Mouse (Mus musculus): ENCODE measurements around the gene Olfr126.

Gene Olfr126

GRCm38 (mm10) chr17:37847183-37847582 lies at the start of gene Olfr126:
Gene Olfr126 (plus strand): TSS chr17:37847483.
- DNase-seq (ENCODE audit: low spot score), result no peak

- no peak for DNase-seq (ENCODE audit: low spot score)
Measured at GRCm38 (mm10) chr17:37799588-37799987, 47.7 kb upstream of the Olfr126 start, which contains the start of gene Olfr124. Gene Olfr124 (plus strand): TSS chr17:37799888.

DNA sequence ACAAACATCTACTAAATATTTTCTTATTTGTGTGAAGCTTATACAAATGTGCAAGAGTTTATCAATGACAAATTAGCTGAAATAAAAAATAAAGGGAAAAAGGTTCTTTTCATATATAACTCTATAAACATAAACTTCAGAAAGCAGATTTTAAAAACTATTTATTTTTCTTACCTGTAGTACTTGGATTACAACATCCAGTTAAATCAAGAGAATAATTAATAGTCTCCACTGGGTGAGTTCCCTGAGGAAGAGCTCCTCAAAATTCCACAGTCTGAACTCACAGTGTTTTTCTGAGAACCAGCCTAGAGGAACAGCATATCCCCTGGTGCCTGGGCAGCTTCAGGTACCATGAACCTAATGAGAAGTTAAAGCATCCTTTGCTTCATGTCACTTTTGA lies 14.6 kb upstream of the Olfr126 start, which contains the start of gene Olfr125:
Gene Olfr125, plus strand, starts transcription at position 301 of the 400 bp plus-strand sequence.
- no peak for DNase-seq (ENCODE audit: low spot score)

DNA sequence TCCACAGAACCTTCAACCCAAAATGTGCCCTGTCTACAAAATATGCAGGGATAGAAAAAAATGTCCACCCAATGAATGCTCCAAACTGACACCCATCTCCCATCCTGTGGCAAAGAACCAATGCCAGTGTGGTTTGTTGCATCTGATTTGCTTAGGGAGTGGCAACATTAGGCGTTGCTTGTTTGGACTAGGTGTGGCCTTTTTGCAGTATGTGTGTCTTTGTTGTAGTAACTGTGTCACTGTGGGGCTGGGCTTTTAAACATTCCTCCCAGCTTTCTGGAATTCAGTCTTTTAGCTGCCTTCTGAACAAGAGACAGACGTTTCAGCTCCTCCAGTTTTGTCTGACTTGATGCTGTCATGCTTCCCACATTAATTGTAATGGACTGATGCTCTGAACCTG lies 16.6 kb downstream of the Olfr126 start:
- DNase-seq (ENCODE audit: low spot score), result no peak

DNA sequence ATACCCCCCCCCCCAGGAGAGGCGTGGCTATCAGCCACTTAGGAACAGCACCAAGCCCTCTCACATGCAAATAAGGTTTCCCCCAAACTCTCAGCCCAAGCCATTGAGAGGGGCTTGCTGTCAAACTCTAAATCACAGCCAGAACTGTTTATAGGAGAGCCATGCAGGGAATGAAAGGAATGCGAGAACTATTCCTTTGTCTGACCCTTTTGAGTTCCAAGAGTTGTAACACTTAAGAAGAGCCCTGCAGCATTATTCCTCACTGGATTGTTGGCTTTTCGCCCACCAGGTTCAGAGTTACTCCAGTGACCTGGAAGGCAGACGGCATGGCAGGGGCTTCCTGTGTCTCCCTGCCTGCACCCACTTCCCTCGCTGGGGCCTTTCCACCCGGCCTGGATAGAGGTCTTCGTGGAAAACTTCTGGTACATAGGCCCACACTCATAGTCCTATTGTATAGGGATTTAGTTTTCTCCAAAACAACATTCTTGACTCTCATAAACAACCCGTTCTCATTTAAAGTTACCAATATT lies 22.5 kb downstream of the Olfr126 start:
- no peak for DNase-seq (ENCODE audit: low spot score)

DNA sequence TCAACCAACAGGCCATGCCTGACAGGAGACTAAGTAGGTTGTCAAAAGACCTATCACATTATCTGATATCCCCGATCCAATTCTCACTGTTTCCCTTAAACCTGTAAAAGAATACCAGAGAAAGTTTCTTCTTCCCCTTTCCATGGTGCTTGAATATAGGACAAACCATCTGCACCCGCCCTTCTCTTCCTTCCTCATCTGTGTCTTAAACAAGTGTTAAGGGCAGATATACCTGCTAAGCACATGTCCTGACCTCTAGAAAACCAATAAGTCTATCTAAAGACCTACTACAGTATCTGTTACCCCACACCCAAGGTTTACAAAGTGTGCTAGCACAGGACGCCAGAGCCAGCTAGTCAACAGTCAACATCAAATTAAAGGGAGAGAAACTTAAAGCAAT lies 26.5 kb downstream of the Olfr126 start:
- no peak for DNase-seq (ENCODE audit: low spot score)

DNA sequence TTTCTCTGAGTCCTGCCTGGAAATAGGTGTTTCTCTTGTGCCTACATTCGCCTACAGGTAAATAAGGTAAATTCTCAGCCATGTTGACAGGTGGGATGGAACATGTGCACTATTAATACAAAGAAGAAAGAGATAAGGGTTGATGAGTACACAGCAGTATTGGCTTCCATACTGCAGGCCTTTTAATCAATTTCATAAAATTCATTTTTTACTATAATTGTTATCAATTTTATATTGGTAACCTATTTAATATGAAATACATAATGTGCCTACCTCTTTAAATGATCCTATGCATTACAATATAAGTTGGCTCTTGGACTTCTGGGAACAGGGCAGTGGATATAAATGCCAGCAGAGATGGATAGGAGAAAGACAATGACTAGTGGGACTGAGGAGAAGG lies 52.9 kb downstream of the Olfr126 start, which contains the start of gene Olfr127:
Gene Olfr127, plus strand, starts transcription at position 301 of the 400 bp plus-strand sequence.
- DNase-seq (ENCODE audit: low spot score), result no peak
